Mouse (Mus musculus) erythroblast, adult 5-6 weeks (primary cell): ENCODE results near the gene Bik. TPM values are rescaled to one million over a fixed set of nuclear protein-coding genes. Genes with fewer than 3 reads are reported as not detected.

Experiments used
- ATAC-seq: replicated peaks from 2 replicates; pipeline ENCODE4 v1.8.0; 2016; ENCODE audit warnings: moderate number of reproducible peaks, mild to moderate bottlenecking, moderate TSS enrichment, inconsistent platforms; ENCODE audit not compliant: poor library complexity, low FRiP score, severe bottlenecking
- total RNA-seq, 2 experiments: library from RNA; stranded (forward) in 1 of 2; stranded (reverse) in 1 of 2; fragments of 150-400 nt in 1 of 2; fragments of 200-764, 138-1000 nt in 1 of 2; gene quantifications; 2 replicates each; pipeline versions ENCODE4 v1.2.3 to v1.2.4; 2015 to 2017; ENCODE audit warnings: low replicate concordance in 2 of 2

The Bik gene
- total RNA-seq, 2 experiments from 2014 or later: not detected

DNA sequence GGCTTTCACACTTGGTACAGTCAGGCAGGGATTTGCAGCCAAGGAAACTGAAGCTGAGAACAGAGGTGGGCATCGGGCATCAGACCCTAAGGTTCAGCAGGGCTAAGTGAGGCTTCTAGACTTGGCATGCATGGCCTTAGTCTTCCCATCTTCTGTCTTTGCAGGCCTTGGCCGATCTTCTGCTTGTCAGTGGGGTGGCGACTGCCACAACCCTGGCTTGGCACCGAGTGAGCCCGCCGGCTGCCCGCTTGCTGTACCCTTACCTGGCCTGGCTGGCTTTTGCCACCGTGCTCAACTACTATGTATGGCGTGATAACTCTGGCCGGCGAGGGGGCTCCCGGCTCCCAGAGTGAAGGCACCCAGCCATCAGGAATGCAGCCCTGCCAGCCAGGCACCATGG, 46.9 kb downstream of the Bik start:
- no peak for ATAC-seq

DNA sequence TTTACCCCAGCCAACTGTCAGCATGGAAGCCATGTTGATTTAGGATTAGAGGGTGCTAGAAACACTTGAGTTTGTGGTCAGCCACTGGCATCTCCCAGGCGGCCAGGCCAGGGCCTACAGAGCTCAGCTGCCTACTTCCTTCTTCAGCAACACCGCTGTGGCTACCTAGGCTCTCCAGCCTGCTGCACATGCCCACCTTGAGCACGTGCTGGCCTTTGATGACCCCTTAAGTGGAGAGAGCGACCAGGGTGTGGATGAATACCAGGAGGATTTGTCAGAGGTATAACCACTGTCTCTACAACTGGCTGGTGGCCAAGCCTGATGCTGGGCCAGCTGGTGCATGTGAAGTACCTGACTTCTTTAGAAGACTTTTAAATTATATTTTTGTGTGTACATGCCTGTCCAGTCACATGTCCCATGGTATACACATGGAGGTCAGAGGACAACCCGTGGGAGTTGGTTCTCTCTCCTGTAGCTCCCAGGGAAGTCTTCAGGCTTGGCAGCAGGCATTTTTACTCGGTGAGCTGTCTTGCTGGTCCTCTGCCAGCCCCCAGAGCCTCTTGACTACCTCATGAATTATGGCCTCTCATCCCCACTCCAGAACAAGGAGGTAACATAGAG, 48.2 kb downstream of the Bik start:
- ATAC-seq: no peak

DNA sequence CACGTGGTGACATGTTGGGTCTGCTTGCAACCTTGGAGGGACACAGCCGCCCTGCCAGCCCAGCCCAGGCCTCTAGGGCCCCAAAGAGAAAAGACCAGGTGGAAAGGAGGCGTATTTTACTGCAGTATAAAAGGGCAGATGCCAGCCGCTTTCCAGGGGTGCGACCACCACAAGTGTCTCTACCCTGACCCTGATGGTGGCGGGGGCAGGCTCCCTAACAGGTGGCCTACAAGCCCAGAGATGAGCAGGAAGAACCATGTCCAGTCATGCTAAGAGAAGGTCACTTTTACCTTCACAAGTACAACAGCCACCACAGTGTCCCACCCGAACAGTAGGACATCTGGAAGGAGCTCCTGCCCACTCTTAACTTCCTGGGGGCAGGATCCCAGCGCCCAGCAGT, 48.9 kb downstream of the Bik start:
- no peak for ATAC-seq

DNA sequence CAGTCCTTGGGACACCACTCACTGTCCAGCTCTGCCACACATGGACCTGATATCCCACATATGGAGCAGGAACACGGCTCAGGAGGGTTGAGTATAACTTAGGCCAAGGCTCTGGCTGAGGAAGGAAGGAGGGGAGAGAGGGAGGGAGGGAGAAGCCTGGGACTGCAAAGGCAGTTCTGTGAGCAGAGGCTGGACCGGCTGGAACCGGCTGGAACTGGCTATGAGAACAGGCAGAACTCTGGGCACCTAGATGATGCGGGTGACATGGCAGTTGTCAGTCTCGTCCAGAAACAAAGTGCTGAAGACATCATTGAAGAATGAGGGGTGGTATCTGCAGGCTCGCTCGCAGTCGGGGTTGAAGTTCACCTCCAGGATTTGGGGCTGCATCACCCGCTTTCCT, 50.0 kb downstream of the Bik start:
- ATAC-seq: no peak

DNA sequence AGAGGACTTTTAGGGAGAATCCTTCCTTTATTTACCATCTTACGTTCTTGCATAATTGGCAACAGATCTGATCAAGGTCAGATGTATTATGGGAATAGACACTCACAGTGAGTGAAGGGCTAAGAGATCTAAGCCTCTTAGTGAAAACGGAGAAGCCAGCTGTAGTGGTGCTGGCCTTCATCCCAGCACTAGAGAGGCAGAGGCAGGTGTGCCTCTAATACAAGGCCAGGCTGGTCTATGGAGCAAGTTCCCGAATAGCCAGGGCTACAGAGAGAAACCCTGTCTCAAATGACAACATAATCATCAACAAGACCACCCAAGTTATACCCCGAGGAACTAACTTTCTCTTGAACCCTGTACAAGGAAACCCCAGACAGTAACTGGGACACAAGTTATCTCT, 56.3 kb downstream of the Bik start:
- ATAC-seq: no peak

DNA sequence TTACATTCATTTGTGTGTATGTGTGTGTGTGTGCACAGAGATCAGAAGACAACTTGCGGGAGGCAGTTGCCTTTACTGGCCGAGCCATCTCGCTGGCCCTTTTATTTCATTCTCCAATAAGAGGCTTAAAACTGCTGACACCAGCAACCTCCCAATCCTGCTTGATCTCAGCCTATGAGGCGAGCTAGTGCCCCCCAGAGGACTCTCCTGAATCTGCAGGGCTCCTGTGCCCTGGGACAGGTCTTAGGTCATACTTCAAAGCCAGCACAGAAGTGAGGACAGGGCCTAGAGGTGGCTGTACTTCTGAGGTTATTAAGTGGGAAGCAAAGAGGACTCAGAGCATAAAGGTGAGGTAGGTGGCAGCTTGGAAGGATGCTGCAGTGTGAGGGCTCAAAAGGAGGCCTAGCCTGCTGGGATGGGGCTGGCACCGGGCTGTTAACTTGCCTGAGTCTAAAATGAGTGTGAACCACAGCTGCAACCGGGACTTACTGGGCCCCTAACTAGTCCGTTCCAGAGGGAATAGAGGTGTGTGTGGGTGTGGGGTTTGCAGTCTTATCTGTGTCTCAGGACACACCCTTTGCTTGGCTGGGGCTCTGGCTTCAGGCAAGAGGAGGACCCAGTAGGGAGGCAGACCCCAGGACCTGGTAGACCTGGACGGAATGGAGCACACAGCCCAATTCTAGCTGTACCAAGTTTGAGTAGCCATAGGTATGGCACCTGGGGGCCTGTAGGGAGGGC, 56.9 kb downstream of the Bik start:
- ATAC-seq: peak; percentile 79

DNA sequence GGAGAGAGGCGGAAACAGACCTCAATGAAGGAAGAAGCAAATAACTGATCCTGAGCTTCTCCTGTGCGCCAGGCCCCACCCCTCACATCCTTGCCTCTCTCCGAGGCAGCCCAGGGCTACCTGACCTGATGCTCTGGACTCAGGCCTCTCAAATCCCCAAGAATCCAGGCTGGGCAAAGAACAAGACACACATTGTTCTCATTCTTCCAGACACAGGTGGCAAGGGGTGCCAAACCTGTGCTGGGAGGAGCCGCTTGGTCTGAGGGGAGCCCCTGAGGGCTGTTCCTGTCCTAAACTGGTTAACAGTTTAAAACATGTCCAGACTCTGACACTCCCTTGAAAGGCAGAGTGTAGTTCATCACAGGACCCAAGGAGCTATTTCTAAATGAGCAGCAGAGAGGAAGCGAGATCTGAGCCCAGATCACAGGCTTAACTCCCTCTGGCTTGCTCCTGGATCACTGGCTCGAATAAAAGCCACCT, 58.1 kb downstream of the Bik start:
- ATAC-seq: no peak

DNA sequence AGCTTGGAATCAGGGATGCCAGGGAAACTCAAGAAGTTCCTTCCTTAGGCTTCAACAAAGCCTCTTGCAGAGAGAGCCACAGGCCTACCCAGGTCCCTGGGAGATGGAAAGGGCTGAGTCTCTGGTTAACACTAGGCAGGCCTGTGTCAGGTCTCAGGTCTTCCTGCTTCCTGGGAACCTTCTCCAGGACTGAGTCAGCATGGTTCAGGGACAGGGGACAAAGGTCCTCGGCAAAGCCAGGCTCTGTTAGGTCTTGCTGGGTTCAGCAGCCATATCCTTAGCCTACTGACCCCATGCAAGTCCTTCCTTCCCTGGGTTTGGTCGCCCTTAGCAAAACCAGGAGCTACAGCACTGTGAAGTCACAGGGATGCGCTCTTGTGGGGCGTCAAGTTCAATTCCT, 64.2 kb downstream of the Bik start:
- no peak for ATAC-seq

DNA sequence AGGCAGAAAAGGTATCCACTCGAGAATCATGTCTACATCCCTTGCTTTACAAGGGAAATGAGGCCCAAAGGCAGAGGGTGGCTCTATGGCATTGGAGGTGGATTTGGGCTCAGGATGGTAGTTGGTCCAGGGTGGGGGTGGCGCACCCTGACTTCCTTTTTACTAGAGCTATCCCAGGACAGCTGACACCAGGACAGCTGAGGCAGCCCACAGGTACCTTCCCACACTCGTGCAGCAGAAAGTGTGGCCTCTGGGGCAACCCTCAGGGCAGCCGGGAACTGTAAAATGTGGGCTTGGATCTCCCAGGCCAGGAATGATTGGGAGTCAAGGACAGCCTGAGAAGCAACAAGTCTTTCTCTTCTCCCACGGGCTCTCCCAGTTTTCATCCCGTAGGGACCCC, 65.1 kb downstream of the Bik start:
- ATAC-seq: no peak

DNA sequence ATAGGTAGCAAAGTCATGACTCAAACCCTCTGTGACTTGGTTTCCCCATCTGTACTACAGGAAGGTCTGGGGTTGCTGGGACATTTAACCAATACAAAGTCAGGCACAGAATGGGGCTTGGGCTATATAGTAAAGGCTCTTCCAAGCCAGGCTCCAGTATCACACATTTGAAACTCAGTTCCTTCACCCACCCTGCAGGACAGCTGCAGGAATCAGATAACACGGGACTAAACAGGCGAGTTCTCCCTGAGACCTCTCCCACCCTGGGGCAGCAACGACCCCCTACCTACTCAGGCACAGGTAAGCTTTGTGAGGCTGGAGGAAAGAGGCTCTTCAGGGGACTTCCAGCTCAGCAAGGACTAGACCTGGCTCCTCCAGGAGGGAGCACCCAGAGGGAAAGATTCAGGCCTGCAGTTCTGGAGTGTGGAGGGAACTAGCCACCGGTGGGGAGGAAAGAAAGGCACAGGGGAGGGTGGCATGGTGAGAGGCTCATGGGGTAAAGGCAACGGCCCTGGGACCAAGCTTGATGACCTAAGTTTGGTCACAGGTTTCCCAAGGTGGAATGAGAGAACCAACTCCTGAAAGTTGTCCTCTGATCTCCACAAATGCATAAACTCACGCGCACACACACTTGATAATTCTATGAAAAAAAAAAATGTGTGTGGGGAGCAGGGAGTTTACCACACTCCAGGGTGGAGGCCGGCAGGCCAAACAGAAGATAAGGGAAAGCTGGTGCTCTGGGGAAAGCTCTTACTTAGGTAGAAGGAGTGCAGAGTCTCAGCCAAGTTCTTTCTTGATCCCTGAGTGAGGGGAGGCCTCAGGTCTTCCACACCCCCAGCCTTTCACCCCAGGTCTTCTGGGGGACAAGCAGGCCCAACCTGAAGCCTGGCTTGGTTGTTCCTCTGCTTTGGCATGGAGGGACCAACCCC, 65.9 kb downstream of the Bik start:
- ATAC-seq: peak; percentile 66

DNA sequence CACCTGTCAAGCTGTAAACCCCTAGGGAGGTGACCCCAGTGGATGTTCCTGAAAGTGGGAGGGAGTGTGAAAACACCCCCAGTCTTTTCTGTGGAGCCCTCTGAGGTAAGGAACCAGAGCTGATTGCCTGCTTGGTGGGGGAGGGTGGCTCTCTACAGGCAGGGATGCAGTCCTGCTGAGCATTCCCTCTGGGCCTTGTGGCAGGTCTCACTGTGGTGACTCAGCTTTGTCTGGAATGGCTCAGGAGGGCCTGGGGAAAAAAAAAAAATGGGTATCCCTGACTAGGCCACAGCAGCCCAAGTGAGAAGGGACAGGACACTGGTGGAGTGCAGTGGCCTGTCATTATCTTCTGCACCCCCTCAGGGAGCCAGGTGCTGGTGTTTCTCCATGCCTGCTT, 66.5 kb downstream of the Bik start:
- ATAC-seq: peak; percentile 32

DNA sequence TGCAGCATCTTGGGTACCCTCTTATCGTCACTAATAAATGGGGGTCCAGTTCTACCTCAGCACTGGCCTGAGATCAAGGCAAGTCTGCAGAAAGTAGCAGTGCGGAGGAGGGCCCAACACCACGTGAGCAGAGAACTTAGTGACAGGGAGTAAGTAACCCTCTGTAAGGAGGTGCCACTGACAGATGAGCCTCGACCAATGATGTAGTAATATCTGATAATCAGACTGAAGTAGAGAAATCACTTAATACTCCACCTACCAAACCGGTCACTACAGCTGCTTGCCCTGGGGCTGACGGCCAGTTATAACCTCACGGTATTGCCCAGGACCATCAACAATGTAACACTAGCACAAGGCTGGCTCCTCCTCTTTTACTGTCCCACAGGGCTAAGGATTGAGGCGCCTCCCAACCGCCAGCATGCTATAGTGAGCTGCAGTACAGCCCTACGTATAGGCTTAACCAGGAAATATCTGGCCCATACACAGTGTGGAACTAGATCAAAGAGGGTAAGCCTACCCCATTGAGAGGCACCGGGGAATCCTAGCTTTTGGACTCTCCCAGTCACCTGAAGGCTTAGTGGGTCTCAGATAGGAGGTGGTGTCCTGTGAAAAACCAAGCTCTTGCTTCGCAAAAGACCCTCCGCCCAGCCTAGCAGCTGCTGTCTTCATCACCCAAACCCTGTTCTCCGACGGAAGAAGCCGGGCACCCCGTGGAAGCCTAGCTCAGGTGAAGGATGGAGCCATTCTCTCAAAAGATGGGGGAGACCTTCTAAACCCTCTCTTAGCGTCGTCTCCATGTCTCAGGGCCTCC, 67.2 kb downstream of the Bik start:
- peak; percentile 60 for ATAC-seq

Other genes with a start within 250 kb of the Bik start
- 44.1 and 50.7 TPM in 2 replicates for gene Arfgap3, start 176.6 kb upstream of the Bik start, total RNA-seq (2015; ENCODE audit: low replicate concordance)
- gene Arfgap3, start 176.6 kb upstream of the Bik start, total RNA-seq (2017; ENCODE audit: low replicate concordance): 49.2 and 63.3 TPM in 2 replicates
- 102 and 137 TPM in 2 replicates for gene Pacsin2, start 62.3 kb upstream of the Bik start, total RNA-seq (2015; ENCODE audit: low replicate concordance)
- 285 and 310 TPM in 2 replicates for gene Pacsin2, start 62.3 kb upstream of the Bik start, total RNA-seq (2017; ENCODE audit: low replicate concordance)
- 8.4 and 8.5 TPM in 2 replicates for gene Ttll1, start 16.0 kb upstream of the Bik start, total RNA-seq (2015; ENCODE audit: low replicate concordance)
- 1.8 and 8.3 TPM in 2 replicates for gene Ttll1, start 16.0 kb upstream of the Bik start, total RNA-seq (2017; ENCODE audit: low replicate concordance)
- 51.5 and 85.9 TPM in 2 replicates for gene Tspo, start 36.7 kb downstream of the Bik start, total RNA-seq (2015; ENCODE audit: low replicate concordance)
- 51.9 and 74.4 TPM in 2 replicates for gene Tspo, start 36.7 kb downstream of the Bik start, total RNA-seq (2017; ENCODE audit: low replicate concordance)
- gene Mcat, start 36.9 kb downstream of the Bik start, total RNA-seq (2015; ENCODE audit: low replicate concordance): 0.38 TPM in 1 of 2 replicates, not detected in the other
- 3.1 and 4.3 TPM in 2 replicates for gene Mcat, start 36.9 kb downstream of the Bik start, total RNA-seq (2017; ENCODE audit: low replicate concordance)
- gene Ttll12, start 68.3 kb downstream of the Bik start, total RNA-seq (2015; ENCODE audit: low replicate concordance): 9.4 and 16.1 TPM in 2 replicates
- 5.9 and 9.8 TPM in 2 replicates for gene Ttll12, start 68.3 kb downstream of the Bik start, total RNA-seq (2017; ENCODE audit: low replicate concordance)
- not detected in 2 replicates for gene Scube1, start 198.2 kb downstream of the Bik start, total RNA-seq (2015; ENCODE audit: low replicate concordance)
- not detected in 2 replicates for gene Scube1, start 198.2 kb downstream of the Bik start, total RNA-seq (2017; ENCODE audit: low replicate concordance)